Mouse (Mus musculus) neural tube, embryonic 13.5 days (tissue): ENCODE results near the gene Atp6v1g2. TPM values are rescaled to one million over a fixed set of nuclear protein-coding genes. Genes with fewer than 3 reads are reported as not detected.

Experiments
- microRNA-seq: library from miRNA; unstranded; fragments of <30 nt; microRNA quantifications from one replicate; pipeline ENCODE4, GENCODE M21; 2016
- polyA plus RNA-seq: library from polyadenylated mRNA; unstranded; fragments of >200 nt; fragmentation: Nextera tagmentation; extraction: Ambion mirVana; gene quantifications from 2 replicates; pipeline ENCODE4 v1.2.1, GENCODE M21; 2015

Atp6v1g2 gene
- polyA plus RNA-seq, 1 experiment from 2014 or later: 58.9 TPM

Small RNA genes within 50 kb of the gene (microRNA-seq; reads per million reads assigned to microRNA genes)
- gene Mir6973a: not detected
- not detected for gene Mir6974
- gene Mir6975: 2.2 reads per million, percentile 8 among the genes with 10 or more reads in this experiment
- gene Mir8094: not detected

Other genes with a start within 250 kb of the Atp6v1g2 start
- gene Vars, start 232.7 kb upstream of the Atp6v1g2 start, polyA plus RNA-seq: 57.9 and 58.2 TPM in 2 replicates
- 0.17 and 0.18 TPM in 2 replicates for gene Vwa7, start 217.1 kb upstream of the Atp6v1g2 start, polyA plus RNA-seq
- 2.5 and 2.6 TPM in 2 replicates for gene Sapcd1, start 205.6 kb upstream of the Atp6v1g2 start, polyA plus RNA-seq
- 2.8 and 3.1 TPM in 2 replicates for gene Msh5, start 186.9 kb upstream of the Atp6v1g2 start, polyA plus RNA-seq
- gene Clic1, start 183.7 kb upstream of the Atp6v1g2 start, polyA plus RNA-seq: 132 and 145 TPM in 2 replicates
- 417 and 431 TPM in 2 replicates for gene Ddah2, start 174.6 kb upstream of the Atp6v1g2 start, polyA plus RNA-seq
- gene Ly6g6c, start 168.3 kb upstream of the Atp6v1g2 start, polyA plus RNA-seq: 0.54 TPM in 1 of 2 replicates, not detected in the other
- gene Mpig6b, start 167.5 kb upstream of the Atp6v1g2 start, polyA plus RNA-seq: 0.28 and 0.38 TPM in 2 replicates
- 0.46 and 0.55 TPM in 2 replicates for gene Ly6g6e, start 156.8 kb upstream of the Atp6v1g2 start, polyA plus RNA-seq
- gene Ly6g6d, start 155.6 kb upstream of the Atp6v1g2 start, polyA plus RNA-seq: 0.95 and 1.8 TPM in 2 replicates
- 0.44 and 0.68 TPM in 2 replicates for gene Ly6g6f, start 148.1 kb upstream of the Atp6v1g2 start, polyA plus RNA-seq
- 98.2 and 104 TPM in 2 replicates for gene Abhd16a, start 144.4 kb upstream of the Atp6v1g2 start, polyA plus RNA-seq
- gene Ly6g5c, start 125.4 kb upstream of the Atp6v1g2 start, polyA plus RNA-seq: not detected in 2 replicates
- gene Ly6g5b, start 118.2 kb upstream of the Atp6v1g2 start, polyA plus RNA-seq: 1.4 and 1.7 TPM in 2 replicates
- 20.9 and 25.5 TPM in 2 replicates for gene Gpank1, start 112.2 kb upstream of the Atp6v1g2 start, polyA plus RNA-seq
- 333 and 339 TPM in 2 replicates for gene Csnk2b, start 111.6 kb upstream of the Atp6v1g2 start, polyA plus RNA-seq
- 8.9 and 10.6 TPM in 2 replicates for gene D17H6S53E, start 107.3 kb upstream of the Atp6v1g2 start, polyA plus RNA-seq
- gene Apom, start 101.6 kb upstream of the Atp6v1g2 start, polyA plus RNA-seq: 0.61 and 0.77 TPM in 2 replicates
- 67.1 and 75.0 TPM in 2 replicates for gene Bag6, start 98.5 kb upstream of the Atp6v1g2 start, polyA plus RNA-seq
- gene Prrc2a, start 68.8 kb upstream of the Atp6v1g2 start, polyA plus RNA-seq: 178 and 185 TPM in 2 replicates
- 11.4 and 12.7 TPM in 2 replicates for gene Aif1, start 57.6 kb upstream of the Atp6v1g2 start, polyA plus RNA-seq
- 7.8 and 8.9 TPM in 2 replicates for gene Lst1, start 45.2 kb upstream of the Atp6v1g2 start, polyA plus RNA-seq
- gene Ltb, start 39.2 kb upstream of the Atp6v1g2 start, polyA plus RNA-seq: 0.22 and 0.58 TPM in 2 replicates
- gene Tnf, start 31.7 kb upstream of the Atp6v1g2 start, polyA plus RNA-seq: 0.13 TPM in 1 of 2 replicates, not detected in the other
- 0.42 TPM in 1 of 2 replicates, not detected in the other for gene Lta, start 28.3 kb upstream of the Atp6v1g2 start, polyA plus RNA-seq
- 0.56 TPM in 1 of 2 replicates, not detected in the other for gene Gm16181, start 12.8 kb upstream of the Atp6v1g2 start, polyA plus RNA-seq
- 9.5 and 10.8 TPM in 2 replicates for gene Nfkbil1, start 2.1 kb downstream of the Atp6v1g2 start, polyA plus RNA-seq
- gene Ddx39b, start 8.1 kb downstream of the Atp6v1g2 start, polyA plus RNA-seq: 385 and 402 TPM in 2 replicates
- gene H2-D1, start 29.1 kb downstream of the Atp6v1g2 start, polyA plus RNA-seq: 70.5 and 79.1 TPM in 2 replicates
- 0.22 TPM in 1 of 2 replicates, not detected in the other for gene H2-Q1, start 86.7 kb downstream of the Atp6v1g2 start, polyA plus RNA-seq
- 0.50 and 0.60 TPM in 2 replicates for gene H2-Q2, start 108.6 kb downstream of the Atp6v1g2 start, polyA plus RNA-seq
- gene H2-Q4, start 146.0 kb downstream of the Atp6v1g2 start, polyA plus RNA-seq: 1.0 and 1.4 TPM in 2 replicates
- gene H2-Q6, start 191.2 kb downstream of the Atp6v1g2 start, polyA plus RNA-seq: 0.37 and 0.42 TPM in 2 replicates
- gene H2-Q7, start 205.5 kb downstream of the Atp6v1g2 start, polyA plus RNA-seq: 3.4 and 4.0 TPM in 2 replicates
- gene H2-Q10, start 236.4 kb downstream of the Atp6v1g2 start, polyA plus RNA-seq: not detected in 2 replicates